Comparison of ENCODE assay signal across 9 mouse cellular contexts in genomic region chr11:7161502-7162174, GRCm38 (mm10). TPM values are rescaled to one million over a fixed set of nuclear protein-coding genes. Genes with fewer than 3 reads are reported as not detected.
DNase-seq lines count a peak whose midpoint lies in the region; ATAC-seq and TF ChIP-seq lines count a peak whose summit lies in the region.
"Had no signal": no experiment of that assay in that cellular context is flagged by ENCODE, and none has a peak within 500 bp of the region (broad histone marks: within the 10 kb centered on the region; RNA-seq: fewer than 3 reads in every experiment).

No protein-coding gene starts in this region.

- no peak overlapping the region for H3K9ac ChIP-seq in hindbrain, postnatal 0 days (replicated peaks; ENCODE audit: low read length)
- no peak overlapping the region for H3K9ac ChIP-seq in liver, postnatal 0 days (replicated peaks)

- 0 out of 2 replicates have a peak, but pooled peaks cover 15% of the 10 kb centered on the region for H3K4me1 ChIP-seq in hindbrain, postnatal 0 days (ENCODE audit: insufficient read depth, low read length)
- H3K4me1 ChIP-seq in liver, postnatal 0 days (ENCODE audit: insufficient read depth): peaks cover 11% of the 10 kb centered on the region

- H3K27ac ChIP-seq in hindbrain, postnatal 0 days: no peak overlapping the region; the same call in 1 of the 2 replicates
- H3K27ac ChIP-seq in liver, postnatal 0 days (ENCODE audit: low read depth): 0 out of 2 replicates have a peak overlapping the region, but pooled peaks have one; percentile 41

- no peaks in the 10 kb centered on the region for H3K9me3 ChIP-seq in hindbrain, postnatal 0 days (ENCODE audit: low read length)
- H3K9me3 ChIP-seq in liver, postnatal 0 days (ENCODE audit: low read length): no peaks in the 10 kb centered on the region

- no peak for DNase-seq in cerebellum, adult 11 months
- DNase-seq in 416B (ENCODE audit: low read depth): peak; percentile 34
- DNase-seq in cerebellum, postnatal 10 days: peak; percentile 70 to 84
- DNase-seq in hindbrain, postnatal 0 days (ENCODE audit: low spot score): peak; percentile 80
- DNase-seq in liver, postnatal 0 days: no peak
- DNase-seq in skeletal muscle tissue, adult 2 months (ENCODE audit: low read depth, low spot score): peak; percentile 7
- no peak for DNase-seq in gastrocnemius, postnatal 25 days

- peaks cover 12% of the 10 kb centered on the region; the same call in 1 of the 2 replicates for H3K36me3 ChIP-seq in hindbrain, postnatal 0 days (ENCODE audit: insufficient read depth, low read length)
- H3K36me3 ChIP-seq in liver, postnatal 0 days (replicated peaks; ENCODE audit: insufficient read depth, low read length): no peaks in the 10 kb centered on the region

- peak; percentile 92 for TF ChIP-seq CTCF in hindbrain, postnatal 0 days (IDR thresholded peaks at IDR 0.05; ENCODE audit: low read depth)
- peak; percentile 86 for TF ChIP-seq CTCF in liver, postnatal 0 days (IDR thresholded peaks at IDR 0.05; ENCODE audit: low read depth)

- no peak for TF ChIP-seq EP300 in liver, postnatal 0 days (IDR thresholded peaks at IDR 0.05; ENCODE audit: low read depth)

- no peaks in the 10 kb centered on the region for H3K27me3 ChIP-seq in hindbrain, postnatal 0 days (ENCODE audit: insufficient read depth, low read length)
- H3K27me3 ChIP-seq in liver, postnatal 0 days (ENCODE audit: insufficient read depth, low read length): no peaks in the 10 kb centered on the region

- H3K4me3 ChIP-seq in hindbrain, postnatal 0 days (ENCODE audit: low read length): no peak overlapping the region
- H3K4me3 ChIP-seq in liver, postnatal 0 days (ENCODE audit: low read depth, low read length): no peak overlapping the region

- WGBS in hindbrain, postnatal 0 days: 79% methylated on average over 8 of the region's 8 CpGs
- WGBS in liver, postnatal 0 days (ENCODE audit: insufficient replicate concordance): 72% methylated on average over 8 of the region's 8 CpGs

- peak; percentile 42; the same call in 1 of the 2 replicates for ATAC-seq in cerebellum, adult (ENCODE audit: insufficient number of reproducible peaks, low FRiP score, low TSS enrichment)
- ATAC-seq in hindbrain, postnatal 0 days: peak; percentile 46; the same call in 1 of the 2 replicates
- ATAC-seq in liver, postnatal 0 days: no peak

- H3K4me2 ChIP-seq in hindbrain, postnatal 0 days (ENCODE audit: low read depth, low read length): no peak overlapping the region
- H3K4me2 ChIP-seq in liver, postnatal 0 days (ENCODE audit: low read depth, low read length): no peak overlapping the region

RNA-seq across cellular contexts. Expression of gene Gm11985, which starts 26.7 kb away (rescaled TPM):
- total RNA-seq in hindbrain, postnatal 0 days (2014; rRNA removed): not detected in 2 replicates
- not detected in 2 replicates for polyA plus RNA-seq in hindbrain, postnatal 0 days (2015; fragmentation: Nextera tagmentation; extraction: Ambion mirVana)
- 0.11 TPM in 2 replicates for polyA plus RNA-seq in liver, postnatal 0 days (2015; fragmentation: Nextera tagmentation; extraction: Ambion mirVana)
- total RNA-seq in gastrocnemius, postnatal 25 days (2021): not detected
- total RNA-seq: hematopoietic stem cell, adult 5-6 weeks had no signal

RNA-seq across cellular contexts. Expression of gene Igfbp1, which starts 35.9 kb away (rescaled TPM):
- total RNA-seq in hindbrain, postnatal 0 days (2014; rRNA removed): not detected in 2 replicates
- 0.19 TPM in 1 of 2 replicates, not detected in the other for polyA plus RNA-seq in hindbrain, postnatal 0 days (2015; fragmentation: Nextera tagmentation; extraction: Ambion mirVana)
- polyA plus RNA-seq in liver, postnatal 0 days (2015; fragmentation: Nextera tagmentation; extraction: Ambion mirVana): 1,301 and 1,767 TPM in 2 replicates
- not detected for total RNA-seq in gastrocnemius, postnatal 25 days (2021)
- total RNA-seq: hematopoietic stem cell, adult 5-6 weeks had no signal

RNA-seq across cellular contexts. Expression of gene Igfbp3, which starts 52.1 kb away (rescaled TPM):
- total RNA-seq in hindbrain, postnatal 0 days (2014; rRNA removed): 35.7 and 47.2 TPM in 2 replicates
- 24.6 and 25.3 TPM in 2 replicates for polyA plus RNA-seq in hindbrain, postnatal 0 days (2015; fragmentation: Nextera tagmentation; extraction: Ambion mirVana)
- 27.4 and 31.3 TPM in 2 replicates for polyA plus RNA-seq in liver, postnatal 0 days (2015; fragmentation: Nextera tagmentation; extraction: Ambion mirVana)
- 10 to 100 TPM; 21.2 to 23.2 TPM for total RNA-seq in gastrocnemius, postnatal 25 days (2021)
- total RNA-seq: hematopoietic stem cell, adult 5-6 weeks had no signal

Comparison
In these comparisons a context has a peak if more than half of its experiments do, and no peak if none do; other contexts are left out.
1. DNase-seq: peak in 416B (single experiment), cerebellum, postnatal 10 days (2 of 2), hindbrain, postnatal 0 days (single experiment) and skeletal muscle tissue, adult 2 months (single experiment); none in cerebellum, adult 11 months (single experiment), liver, postnatal 0 days (single experiment) and gastrocnemius, postnatal 25 days (single experiment).